Mouse (Mus musculus): Measurements from ENCODE around the gene Zbtb42.

Gene Zbtb42

DNA sequence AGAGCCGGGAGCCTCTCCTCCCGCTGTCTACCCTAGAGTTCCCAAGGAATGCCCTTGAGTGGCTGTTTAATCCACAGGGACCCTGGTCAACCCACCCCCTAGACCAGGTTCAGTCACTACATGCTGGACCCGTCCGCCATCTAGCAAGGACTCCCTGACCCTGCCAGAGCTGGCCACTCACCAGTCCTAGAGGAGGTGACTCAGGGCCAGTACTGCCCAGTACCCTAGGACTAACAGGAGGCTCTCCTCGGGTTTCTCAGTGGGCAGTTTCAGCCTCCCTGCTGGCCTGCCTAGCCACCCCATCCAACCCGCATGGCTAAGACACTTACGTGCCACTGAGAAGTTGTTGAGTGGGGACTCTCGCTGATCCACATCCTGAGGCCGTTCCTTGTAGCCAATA, 16.8 kb upstream of the Zbtb42 start:
- DNase-seq = no peak

DNA sequence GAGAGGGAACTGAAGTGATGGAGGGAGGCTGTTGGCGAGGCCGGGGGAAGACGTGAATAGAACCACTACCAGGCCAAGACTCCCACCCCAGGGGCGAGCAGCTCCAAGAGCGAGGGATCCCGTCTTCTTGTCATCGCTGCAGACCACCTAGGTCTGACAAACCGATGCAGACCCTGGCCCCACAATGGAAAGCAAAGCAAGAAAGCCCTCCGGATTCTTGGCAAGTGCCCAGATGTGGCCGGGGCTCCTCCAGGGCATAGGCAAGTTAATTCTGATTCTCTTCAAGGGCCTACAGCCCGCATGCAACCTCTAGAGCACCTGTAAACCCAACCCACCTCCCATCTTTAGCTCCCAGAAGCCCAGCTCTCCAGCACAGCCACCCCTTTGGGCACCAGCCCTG, 15.3 kb upstream of the Zbtb42 start:
- DNase-seq = no peak

DNA sequence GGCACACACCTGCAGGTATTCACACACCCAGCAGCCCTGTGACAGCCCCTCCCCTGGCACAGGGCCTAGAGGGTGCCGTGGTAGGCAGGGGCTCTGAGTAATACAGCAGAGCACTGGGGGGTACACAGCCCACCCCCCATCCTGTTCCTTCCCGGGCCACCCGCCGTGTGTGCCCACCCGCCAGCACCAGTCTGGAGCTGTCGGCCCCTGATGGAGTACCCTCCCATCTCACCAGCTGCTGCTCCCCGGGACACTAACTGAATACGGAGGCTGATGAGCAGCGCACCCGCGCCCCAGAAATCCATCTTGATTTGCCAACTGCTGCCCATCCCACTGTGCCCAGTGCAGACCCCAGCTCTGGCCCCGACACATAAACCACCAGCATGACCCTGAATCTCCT, 14.9 kb upstream of the Zbtb42 start:
- no peak for DNase-seq

DNA sequence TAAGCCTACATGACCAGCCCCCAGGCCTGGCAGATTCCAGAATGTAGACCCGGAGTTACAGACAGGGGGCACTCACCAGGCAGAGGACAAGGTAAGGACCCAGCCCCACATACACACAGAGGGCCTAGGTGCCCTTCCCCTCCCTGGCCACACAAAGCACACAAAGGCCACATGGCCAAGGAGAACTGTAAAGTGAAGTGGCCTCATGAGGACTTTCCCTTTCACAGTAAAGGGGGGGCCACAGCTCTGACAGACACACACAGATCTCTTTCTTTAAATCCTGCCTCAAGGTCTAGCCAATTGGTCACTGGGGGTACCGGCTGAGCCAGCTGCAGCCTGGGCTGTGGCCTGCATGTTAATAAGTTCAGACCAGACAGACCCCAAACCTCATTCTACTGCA, 14.5 kb upstream of the Zbtb42 start:
- DNase-seq = no peak

DNA sequence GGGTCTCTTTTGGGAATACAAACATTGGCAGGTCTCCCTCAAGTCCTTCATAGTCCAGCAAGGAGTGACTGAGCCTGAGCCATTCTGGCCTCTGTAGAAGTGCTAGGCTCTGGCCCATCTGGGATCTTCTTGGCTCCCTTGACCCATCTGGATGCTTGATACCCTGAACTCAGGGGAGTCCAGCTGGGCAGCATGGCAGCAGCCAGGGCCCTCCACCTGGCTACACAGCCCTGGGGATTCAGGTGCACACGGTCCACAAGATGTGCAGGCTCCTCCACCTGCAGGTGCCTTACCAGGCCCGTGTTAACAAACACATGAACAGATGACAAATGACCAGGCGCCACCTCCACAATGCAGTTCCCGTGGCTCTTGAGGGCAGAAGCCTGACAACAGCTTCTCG, 14.0 kb upstream of the Zbtb42 start:
- no peak for DNase-seq

DNA sequence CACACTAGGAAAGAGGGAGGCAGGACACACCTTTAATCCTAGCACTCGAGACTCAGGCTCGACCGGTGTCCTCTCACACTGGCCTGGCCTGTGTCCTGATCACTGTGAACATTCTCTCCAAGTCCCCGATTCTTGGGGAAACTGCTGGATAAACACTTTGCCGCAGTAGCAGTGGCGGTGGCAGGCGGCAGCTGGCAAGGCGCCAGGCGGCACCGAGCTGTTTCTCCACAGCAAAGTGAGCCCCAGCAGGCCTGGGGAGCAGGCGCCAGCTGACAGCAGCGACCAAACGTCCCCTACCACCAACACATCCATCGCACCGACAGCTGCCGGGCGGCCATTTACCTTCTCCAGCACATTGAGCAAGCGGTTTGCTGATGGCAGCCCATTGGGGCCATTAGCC, 13.2 kb upstream of the Zbtb42 start:
- peak; percentile 62 for DNase-seq

DNA sequence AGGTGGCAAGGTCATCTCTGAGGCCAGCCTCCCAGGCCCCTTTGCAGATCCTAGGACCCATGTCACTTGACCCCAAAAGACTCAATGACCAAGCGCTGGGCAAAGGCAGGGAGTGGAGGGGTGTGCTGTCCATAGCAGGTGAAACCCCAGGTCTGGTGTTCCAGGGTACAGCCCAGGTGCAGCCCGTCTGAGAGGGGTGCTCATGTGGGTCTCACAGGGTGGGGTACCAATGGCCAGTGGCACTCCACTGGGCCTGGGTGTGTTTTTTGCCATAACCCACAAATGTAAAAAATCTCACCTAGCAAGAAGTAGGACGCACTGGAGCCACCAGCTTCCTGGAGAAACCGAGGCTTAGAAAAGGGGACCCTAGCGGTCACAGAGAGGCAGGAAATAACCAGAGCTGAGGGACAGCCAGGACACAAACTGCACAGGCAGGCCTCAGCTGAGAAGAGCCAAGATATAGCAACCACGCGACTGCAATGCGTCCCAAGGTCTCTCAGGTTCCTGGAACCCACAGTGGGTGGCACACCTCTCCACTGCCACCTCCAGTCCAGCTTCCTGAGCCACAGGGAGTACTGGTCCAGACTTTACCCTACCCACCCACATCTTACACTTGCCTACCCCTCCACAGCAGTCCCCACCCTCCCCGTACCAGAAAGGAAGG, 12.6 kb upstream of the Zbtb42 start:
- peak; percentile 8 for DNase-seq

DNA sequence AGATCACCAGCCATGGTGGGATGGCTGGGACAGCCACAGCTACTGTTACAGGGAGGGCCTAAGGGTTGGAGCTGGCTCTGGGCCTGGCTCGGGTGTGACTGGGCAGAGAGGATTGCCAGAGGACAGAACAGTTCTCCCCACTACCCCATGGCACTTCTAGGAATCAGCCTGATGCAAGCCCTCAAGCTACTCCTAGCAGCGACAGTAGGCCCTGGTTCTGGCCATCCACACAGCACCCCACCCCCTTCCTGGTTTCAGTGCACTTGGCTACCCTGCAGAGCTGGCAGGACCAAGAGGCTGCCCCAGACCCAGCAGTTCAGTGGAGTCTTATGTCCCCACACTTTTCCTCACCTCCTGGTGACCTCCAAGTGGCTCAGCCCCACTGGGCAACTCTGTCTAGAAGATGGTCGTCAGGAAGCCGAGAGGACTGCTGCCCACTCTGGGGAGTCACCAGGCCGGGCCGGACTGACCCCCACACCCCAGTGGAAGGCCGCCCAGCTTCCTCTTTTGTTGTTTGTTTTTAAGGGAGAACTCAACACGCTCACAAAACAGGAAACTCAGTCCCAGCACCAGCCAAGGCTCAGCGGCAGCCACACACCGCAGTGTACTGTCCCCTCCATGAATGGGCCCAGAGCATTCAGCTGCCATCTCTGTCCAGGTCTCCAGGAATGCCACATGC, 10.9 kb upstream of the Zbtb42 start:
- DNase-seq = no peak

DNA sequence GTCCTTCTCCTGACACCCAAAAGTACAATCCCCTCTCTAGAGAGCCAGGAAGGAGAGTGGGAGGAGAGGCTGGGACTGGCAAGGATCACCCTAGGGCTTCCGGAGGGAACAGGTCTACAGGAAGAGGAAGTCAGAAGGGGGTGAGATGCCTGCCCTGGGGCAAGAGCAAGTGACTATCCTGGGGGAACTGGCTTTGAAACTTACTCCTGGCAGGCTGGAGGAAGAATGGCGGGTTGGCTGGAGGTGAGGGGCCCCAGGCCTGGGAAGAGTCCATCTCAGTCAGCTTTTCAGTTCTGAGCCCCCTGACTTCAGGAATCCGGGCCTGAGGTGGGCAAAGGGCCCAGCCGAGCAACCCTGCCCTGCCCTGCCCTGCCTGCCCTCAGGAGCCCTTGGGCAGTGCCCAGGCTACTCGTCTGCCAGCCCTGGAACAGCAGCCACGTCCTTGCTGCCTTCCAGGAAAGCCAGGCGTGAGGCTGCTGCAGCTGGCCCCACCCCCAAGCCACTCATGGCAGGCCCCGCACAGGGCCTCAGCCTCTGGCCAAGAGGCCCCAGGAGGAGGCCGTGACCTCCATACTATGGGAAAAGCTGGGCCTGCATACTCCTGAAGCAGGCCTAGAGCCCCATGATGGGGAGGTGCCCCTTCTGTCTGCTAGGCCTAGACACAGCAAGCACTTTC, 7.8 kb upstream of the Zbtb42 start:
- no peak for DNase-seq

DNA sequence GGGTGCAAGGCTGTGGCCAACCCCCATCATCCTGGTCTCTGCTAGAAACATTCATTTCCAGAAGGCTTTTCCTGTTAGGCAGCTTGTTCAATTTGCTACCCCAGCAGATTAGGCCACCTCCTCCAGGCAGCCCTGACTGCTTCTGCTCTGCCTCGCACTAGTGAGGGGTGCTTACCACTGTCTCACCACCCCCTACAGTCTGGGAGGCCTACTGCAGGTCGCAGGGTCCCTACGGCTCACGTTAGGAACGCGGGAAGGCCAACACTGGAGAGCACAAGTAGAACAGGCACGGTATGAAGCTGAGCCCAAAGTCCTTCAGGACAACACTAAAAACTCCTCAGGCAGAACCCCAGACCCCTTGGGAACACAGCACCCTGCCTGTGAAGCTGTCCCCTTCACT, 6.7 kb upstream of the Zbtb42 start:
- DNase-seq = no peak

DNA sequence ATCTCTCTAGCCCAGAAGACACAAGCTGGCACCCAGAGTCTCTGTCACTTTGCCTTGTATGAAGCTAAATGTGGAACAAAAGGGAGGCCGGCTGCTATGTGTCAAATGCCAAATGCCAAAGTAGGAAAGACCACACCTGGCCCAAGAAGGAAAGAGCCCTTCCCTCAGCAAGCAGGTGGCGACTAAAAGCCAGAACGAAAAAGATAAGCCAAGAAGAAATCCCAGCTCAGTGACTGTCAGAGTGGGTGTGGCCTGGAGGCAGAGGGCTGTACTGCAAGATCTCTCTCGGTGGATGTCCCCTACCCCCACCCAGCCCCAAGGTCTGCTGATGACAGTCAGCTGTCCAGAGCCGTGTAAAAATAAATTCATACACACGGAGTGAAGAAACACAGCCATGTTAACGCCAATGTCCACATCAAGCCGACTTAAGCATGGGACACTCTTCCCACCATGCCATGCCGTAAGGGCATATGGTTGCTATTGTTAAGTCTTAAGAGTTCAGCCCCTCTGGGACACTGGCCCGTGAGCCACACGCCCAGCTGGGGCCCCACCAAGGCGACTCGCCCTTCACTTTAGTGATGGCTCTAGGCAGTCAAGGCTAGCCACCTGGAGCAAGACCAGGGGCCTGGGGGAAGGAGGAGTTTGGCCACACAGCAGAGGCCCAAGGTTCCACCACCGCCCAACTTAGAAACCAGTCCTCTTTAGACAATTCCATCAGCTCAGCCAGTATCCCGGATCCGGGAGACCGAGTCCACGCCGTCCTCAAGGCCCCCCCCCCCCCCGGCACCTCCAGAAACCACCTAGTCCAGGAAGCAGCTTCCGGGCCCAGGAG, 5.7 kb upstream of the Zbtb42 start:
- no peak for DNase-seq

DNA sequence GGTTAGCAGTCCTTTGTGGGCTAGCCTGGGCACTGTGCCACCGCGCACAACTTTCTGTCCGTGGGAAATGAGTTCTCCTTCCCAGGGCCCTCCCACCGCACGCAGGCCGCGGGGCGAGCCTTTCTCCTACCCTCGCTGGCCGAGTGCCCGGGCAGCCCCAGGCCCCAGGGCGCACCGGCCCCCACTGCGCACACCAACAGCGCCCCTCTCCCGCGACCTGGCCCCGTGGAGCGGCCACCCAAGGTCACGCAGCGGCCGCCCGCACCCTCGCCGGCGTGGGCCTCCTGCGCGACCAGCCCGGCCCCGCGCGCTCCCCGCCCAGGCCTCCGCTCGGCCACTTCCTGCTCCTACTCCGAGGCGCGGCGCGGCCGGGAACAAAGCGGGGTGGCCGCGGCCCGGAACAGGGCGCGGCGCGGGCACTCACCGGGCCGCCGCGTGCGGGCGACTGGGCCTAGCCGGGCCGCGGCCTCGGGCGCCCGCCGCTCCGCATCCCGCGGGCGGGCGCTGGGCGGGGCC, 5.0 kb upstream of the Zbtb42 start:
- DNase-seq = peak; percentile 64

DNA sequence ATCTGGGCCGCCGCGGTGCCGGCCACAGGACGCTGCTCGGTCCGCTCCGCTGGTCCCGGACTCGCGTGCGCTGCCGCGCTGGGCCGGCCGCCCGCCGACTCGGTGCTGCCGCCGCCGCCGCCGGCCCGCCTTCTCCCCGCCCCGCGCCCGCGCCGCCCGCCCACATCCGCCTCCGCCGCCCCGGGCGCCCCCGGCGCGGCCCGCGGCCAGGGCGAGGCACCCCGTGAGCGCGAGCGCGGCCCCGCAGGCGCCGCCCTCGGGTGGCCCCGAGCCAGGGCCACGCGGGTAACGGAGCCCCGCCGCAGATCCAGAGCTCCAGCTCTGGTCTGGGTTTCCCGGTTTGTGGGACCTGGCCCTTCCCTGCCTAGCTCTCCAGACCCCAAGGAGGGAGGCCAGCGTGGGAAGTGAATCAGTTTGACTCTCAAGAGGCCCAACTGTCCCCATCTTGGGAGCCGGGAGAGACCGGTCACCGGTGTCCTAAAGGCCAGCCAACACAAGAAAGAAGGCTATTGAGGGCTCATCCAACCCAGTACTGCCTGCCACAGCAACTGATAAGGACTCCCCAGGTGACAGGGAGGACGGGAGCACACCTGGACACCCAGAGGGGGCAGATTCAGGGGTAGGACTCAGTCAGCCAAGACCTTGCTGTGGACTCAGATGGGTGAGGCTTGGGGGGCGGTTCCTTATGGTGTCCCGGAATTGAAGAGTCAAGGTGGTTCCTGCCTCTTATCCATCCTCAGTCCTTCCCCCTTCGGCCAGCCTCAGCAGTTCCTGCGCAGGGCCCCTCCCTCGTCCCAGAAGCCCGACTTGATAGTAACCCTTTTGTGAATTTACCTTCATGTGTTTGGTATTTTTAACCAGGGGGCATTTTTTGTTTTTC, 4.3 kb upstream of the Zbtb42 start, which contains the start of gene Akt1:
Gene Akt1 (minus strand): TSS at position 753 of the 880 bp plus-strand sequence.
- DNase-seq = peak; percentile 63

DNA sequence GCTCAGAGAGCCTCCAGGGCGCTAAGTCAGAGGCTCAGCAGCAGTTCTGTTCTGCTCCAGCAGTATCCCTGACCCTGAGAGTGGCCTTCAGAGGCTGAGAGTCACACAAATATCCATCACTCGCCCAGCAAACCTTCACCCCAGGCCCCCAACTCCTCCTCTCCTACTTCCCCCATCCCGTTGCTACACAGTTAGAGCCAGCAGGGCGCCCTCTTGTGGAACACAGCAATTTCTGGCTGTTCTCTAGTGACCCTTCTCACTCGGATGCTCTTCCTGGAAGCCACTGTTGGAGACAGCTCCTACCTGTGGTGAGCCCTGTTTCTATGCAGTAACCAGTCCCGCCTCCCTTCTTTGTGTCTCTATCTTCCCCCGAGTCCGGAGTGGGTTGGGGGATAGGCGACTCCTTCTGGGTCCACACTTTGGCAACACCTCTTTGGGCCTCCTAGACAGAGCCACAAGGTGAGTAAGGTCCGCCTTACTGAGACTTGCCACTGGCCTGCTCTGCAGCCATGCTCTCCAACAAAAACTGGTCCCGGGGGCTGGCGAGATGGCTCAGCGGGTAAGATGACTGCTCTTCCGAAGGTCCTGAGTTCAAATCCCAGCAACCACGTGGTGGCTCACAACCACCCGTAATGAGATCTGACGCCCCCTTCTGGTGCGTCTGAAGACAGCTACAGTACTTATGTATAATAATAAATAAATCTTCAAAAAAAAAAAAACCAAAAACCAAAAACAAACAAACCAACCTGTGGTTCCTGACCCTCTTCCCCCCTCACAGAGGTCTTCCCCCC, 3.2 kb upstream of the Zbtb42 start:
- DNase-seq = peak; percentile 84

DNA sequence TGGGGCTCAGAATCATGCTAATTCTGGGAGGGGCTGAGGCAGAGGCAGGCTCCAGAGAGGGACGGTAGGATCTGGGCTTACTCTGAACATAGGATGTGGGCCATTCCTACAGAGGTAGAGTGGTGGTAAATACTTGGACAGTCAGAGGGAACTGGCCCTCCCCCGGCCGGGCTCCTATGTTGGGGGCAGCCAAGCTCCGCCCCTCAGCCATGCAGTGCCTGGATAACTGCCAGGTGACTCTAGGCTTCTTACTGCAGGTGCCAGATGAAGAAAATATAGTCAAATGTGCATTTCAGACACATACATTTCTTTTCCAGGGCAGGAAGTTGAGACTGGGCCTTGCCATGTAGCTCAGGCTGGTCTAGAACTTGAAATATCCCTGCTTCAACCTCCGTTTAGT, 1.6 kb upstream of the Zbtb42 start:
- DNase-seq = peak; percentile 16

DNA sequence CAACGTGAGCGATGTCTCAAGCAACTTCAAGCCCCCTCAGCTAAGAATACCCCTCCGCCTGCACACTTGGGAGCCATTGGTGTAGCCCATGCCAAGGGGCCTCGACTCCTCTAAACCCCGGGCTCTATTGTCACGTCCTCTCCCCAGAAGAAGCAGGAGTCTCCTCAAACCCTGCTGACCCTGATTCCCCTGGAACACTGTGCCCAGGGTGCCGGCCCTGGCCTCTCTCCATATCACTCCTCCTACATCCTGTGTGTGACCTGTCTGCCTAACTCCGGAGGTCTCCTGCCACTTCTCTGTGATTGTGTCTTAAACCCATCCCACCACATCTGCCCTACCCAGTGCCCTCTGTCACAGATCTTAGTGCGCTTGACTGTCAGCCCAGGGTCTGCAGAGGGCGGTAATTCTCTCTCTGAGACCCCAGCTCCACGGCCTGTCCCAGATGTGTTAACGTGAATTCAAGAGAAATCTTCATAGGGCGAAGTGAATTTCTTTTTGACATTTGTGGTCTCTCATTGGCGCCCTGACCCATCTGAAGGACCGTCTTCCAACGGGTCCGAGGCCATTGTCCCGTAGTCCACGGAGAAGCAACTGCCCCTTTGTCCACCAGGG, 579 bp upstream of the Zbtb42 start:
- no peak for DNase-seq

DNA sequence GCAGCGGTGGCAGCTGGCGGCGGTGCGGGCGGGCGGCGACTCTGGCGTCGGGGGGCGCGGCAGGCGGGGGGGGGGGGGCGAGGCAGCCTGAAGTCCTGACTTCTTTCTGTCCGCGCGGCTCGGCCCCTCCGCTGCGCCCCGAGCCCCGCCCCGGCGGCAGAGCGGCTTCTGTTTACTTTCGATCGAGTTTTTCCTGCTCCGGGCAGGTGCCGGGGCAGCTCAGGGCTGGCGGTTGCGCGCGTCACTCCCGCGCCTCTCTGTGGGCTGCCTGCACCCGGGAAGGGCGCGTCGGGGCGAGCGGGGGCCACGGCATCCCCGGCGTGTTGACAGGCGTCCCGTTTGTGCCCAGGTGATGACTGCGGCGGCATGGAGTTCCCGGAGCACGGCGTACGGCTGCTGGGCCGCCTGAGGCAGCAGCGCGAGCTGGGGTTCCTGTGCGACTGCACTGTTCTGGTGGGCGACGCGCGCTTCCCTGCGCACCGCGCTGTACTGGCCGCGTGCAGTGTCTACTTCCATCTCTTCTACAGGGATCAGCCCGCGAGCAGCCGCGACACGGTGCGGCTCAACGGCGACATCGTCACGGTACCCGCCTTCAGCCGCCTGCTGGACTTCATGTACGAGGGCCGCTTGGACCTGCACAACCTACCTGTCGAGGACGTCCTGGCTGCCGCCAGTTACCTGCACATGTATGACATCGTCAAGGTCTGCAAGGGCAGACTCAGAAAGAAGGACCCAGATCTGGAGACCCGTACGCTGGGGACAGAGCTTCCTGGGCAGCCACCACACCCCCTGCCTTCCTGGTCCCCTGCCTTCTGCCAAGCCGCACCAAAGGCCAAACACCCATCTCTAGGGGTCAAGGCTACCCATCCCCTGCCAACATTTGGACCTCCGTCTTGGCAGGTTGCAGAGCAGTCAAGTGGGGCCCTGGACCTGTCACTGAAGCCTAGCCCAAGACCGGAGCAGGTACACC, 684 bp downstream of the Zbtb42 start:
- DNase-seq = no peak

DNA sequence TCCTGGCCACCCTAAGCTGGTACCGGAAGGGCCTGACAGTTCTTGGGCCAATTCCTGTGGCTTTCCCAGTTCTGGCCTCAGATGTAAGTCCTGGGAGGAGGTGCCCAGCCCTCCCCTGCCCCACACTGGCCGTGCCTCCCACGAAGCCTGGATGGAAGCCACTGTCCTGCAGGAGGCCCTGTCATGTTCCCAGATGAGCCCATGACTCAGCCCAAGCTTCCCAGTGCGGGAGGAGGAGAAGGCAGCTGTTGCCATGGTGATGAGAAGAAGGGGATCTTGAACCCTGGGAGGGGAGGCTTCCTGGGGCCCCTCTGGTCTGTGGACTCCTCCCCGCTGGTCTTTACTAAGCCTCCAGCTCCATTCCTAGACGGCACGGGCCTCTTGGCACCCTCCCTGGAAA, 4.7 kb downstream of the Zbtb42 start:
- DNase-seq = no peak

DNA sequence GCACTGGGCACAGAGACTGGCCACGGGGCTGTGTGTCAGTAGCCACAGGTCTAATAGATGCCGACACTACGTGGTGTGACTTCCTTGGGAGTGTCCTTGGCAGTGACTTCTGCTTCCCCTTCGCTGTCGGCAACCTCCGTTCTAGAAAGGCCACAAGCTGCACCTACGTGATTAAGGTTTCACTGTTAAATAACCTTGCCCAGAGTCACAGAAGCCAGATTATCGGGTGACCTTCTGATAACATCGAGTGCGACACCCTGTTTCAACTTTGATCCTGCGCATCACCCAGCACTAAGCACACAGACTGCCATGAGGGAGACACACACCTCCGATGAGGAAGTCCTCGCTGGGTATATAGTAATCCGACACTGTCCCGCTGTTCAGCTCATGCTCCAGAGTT, 9.8 kb downstream of the Zbtb42 start:
- DNase-seq = no peak
